Mouse (Mus musculus) neural tube, embryonic 11.5 days (tissue): Measurements from ENCODE around the gene Ppargc1a. TPM values are rescaled to one million over a fixed set of nuclear protein-coding genes. Genes with fewer than 3 reads are reported as not detected.
A peak's percentile ranks its signal among the peaks of the same experiment; 100 is the strongest.

Source experiments
- ATAC-seq: fragments of 200-750 bp; cut with Nextera tagmentation; 2 replicates; pipeline ENCODE4 v1.8.0; 2017; ENCODE audit warnings: moderate number of reproducible peaks, mild to moderate bottlenecking, moderate TSS enrichment, moderate library complexity; ENCODE audit not compliant: insufficient read depth, low FRiP score, low TSS enrichment
- DNase-seq: peaks from one replicate; pipeline ENCODE4 v3.0.0-alpha.2; 2015; ENCODE audit warnings: low spot score
- H3K27ac ChIP-seq: fragments of 300-500 bp; sonication (generic); 2 replicates; pipeline ENCODE4 v1.5.1; 2014; ENCODE audit warnings: low read depth, mild to moderate bottlenecking, low read length
- H3K27me3 ChIP-seq: fragments of 300-500 bp; sonication (generic); 2 replicates; pipeline ENCODE4 v1.6.1; 2014; ENCODE audit warnings: mild to moderate bottlenecking, low read length, mixed read lengths; ENCODE audit not compliant: control insufficient read depth, insufficient read depth
- H3K36me3 ChIP-seq: fragments of 300-500 bp; sonication (generic); 2 replicates; pipeline ENCODE4 v1.6.1; 2014; ENCODE audit warnings: mild to moderate bottlenecking, low read length, moderate library complexity, mixed read lengths; ENCODE audit not compliant: control insufficient read depth, insufficient read depth
- H3K4me1 ChIP-seq: fragments of 300-500 bp; sonication (generic); 2 replicates; pipeline ENCODE4 v1.6.1; 2014; ENCODE audit warnings: low read length, mixed read lengths; ENCODE audit not compliant: control insufficient read depth, insufficient read depth
- H3K4me2 ChIP-seq: fragments of 300-500 bp; sonication (generic); 2 replicates; pipeline ENCODE4 v1.6.1; 2014; ENCODE audit warnings: low read depth, mild to moderate bottlenecking, moderate library complexity
- H3K4me3 ChIP-seq: fragments of 300-500 bp; sonication (generic); 2 replicates; pipeline ENCODE4 v1.5.1; 2014; ENCODE audit warnings: low read depth, low read length
- H3K9ac ChIP-seq: fragments of 300-500 bp; sonication (generic); 2 replicates; pipeline ENCODE4 v1.6.1; 2014; ENCODE audit warnings: mild to moderate bottlenecking, low read length
- H3K9me3 ChIP-seq: fragments of 300-500 bp; sonication (generic); 2 replicates; pipeline ENCODE4 v1.6.1; 2016; ENCODE audit warnings: low read length; ENCODE audit not compliant: control insufficient read depth
- WGBS: fragments of 180-500 bp; shearing (Covaris S2); extraction: QIAGEN DNeasy Blood & Tissue Kit; methylation state at CpG from one replicate; pipeline ENCODE4 v1.1.7; 2014; 5-methylcytosine and 5-hydroxymethylcytosine counted together
- polyA plus RNA-seq: library from polyadenylated mRNA; unstranded; fragments of >200 nt; fragmentation: Nextera tagmentation; extraction: Ambion mirVana; gene quantifications from 2 replicates; pipeline ENCODE4 v1.2.1, GENCODE M21; 2014

Ppargc1a gene
- polyA plus RNA-seq, 1 experiment from 2014 or later: 3.1 TPM

DNA sequence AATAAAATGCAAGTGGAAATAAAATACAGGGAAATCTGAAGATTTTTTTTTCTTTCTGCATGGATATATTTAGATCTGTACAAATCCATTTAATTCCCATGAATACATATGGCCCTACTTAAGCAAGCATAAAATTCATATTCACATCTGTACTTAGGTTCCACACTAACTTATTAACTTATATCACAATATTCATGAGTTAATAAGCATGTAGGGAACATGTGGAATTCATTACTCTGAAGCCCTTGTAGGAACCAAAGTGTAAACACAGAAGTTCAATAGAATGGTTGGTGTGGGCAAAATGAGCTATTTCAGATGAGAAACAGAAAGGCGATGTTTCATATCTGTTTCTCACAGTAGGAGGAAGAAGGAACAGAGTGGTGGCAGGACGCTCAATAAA is 62.9 kb downstream of the Ppargc1a start:
- DNase-seq: no peak
- 73% methylated on average over 2 of the region's 2 CpGs for WGBS
- no peaks in the 10 kb centered on the region for H3K4me1 ChIP-seq
- no peak overlapping the region for H3K9ac ChIP-seq
- no peak overlapping the region for H3K4me3 ChIP-seq
- no peaks in the 10 kb centered on the region for H3K27me3 ChIP-seq
- ATAC-seq: no peak
- H3K27ac ChIP-seq: no peak overlapping the region
- H3K4me2 ChIP-seq: no peak overlapping the region
- H3K9me3 ChIP-seq: no peaks in the 10 kb centered on the region
- H3K36me3 ChIP-seq: no peaks in the 10 kb centered on the region

DNA sequence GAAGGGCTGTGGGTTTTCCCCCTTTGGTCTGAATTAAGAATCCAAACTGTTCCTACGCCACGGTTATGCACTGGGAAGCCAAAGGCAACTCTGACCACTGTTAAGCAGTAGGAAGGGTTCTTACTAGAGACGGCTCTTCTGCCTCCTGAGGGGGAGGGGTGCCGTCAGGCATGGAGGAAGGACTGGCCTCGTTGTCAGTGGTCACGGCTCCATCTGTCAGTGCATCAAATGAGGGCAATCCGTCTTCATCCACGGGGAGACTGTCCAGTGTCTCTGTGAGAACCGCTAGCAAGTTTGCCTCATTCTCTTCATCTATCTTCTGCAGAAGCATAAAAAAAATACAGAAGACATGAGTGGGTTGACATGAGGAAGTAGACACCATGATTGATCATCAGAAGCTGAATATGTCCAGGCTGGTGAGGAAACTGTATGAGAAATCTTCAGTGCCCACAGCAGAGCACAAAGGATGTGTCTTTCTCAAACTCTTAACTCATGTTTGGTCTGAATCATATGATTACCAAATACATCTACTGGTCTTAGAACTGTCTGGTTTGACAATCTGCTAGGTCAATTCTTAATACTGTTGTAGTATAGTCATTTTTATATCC is 69.5 kb downstream of the Ppargc1a start:
- Histone ChIP-seq H3K9ac (no peak overlapping the region), H3K27me3 (no peaks in the 10 kb centered on the region), H3K4me2 (no peak overlapping the region), H3K36me3 (no peaks in the 10 kb centered on the region), H3K9me3 (no peaks in the 10 kb centered on the region), H3K4me1 (peaks cover 3% of the 10 kb centered on the region), H3K27ac (no peak overlapping the region), H3K4me3 (no peak overlapping the region)
- DNase-seq (peak; percentile 21), ATAC-seq (no peak)
- WGBS: 33% methylated on average over 9 of the region's 9 CpGs

DNA sequence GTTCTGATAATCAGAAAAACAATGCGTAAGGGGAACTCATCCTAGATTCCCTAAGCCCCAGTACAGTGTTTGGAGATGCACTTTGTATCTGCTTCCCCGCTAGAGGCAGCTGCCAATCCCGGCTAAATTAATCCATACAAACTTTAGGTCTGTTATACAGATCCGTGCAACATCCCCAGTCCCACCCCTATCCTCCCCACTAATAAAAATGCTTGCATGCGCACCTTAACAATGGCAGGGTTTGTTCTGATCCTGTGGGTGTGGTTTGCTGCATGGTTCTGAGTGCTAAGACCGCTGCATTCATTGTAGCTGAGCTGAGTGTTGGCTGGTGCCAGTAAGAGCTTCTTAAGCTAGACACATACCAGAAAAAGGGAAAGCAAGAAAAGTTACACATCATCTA is 72.1 kb downstream of the Ppargc1a start:
- no peaks in the 10 kb centered on the region for H3K36me3 ChIP-seq
- H3K9me3 ChIP-seq: no peaks in the 10 kb centered on the region
- H3K27ac ChIP-seq: no peak overlapping the region
- DNase-seq (no peak), ATAC-seq (peak; percentile 74)
- peaks cover 3% of the 10 kb centered on the region for H3K4me1 ChIP-seq
- no peak overlapping the region for H3K4me2 ChIP-seq
- WGBS: 58% methylated on average over 6 of the region's 6 CpGs
- no peak overlapping the region for H3K4me3 ChIP-seq
- H3K27me3 ChIP-seq: no peaks in the 10 kb centered on the region
- no peak overlapping the region for H3K9ac ChIP-seq

DNA sequence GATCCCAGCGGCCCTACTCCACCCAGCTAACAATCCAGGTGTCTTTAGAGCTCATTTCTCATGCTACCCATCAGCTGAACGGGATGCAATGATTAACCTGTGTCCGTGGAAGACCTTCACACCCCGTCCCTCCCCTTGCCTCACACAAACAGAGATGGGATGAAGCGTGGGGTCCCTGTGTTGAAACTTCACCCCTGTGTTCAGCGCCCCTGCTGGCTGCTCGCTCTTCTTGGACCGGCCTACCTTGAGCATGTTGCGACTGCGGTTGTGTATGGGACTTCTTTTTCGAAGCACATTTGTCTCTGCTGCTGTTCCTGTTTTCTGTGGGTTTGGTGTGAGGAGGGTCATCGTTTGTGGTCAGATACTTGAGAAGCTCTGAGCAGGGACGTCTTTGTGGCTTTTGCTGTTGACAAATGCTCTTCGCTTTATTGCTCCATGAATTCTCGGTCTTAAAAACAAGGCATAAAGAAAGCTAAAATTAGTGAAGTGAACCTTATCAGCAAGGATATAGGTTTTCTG is 73.1 kb downstream of the Ppargc1a start:
- no peak overlapping the region for H3K9ac ChIP-seq
- H3K27me3 ChIP-seq: no peaks in the 10 kb centered on the region
- 66% methylated on average over 15 of the region's 15 CpGs for whole genome bisulfite sequencing
- H3K4me1 ChIP-seq: peaks cover 3% of the 10 kb centered on the region
- ATAC-seq (no peak), DNase-seq (no peak)
- H3K4me3 ChIP-seq: no peak overlapping the region
- H3K27ac ChIP-seq: no peak overlapping the region
- no peaks in the 10 kb centered on the region for H3K9me3 ChIP-seq
- no peak overlapping the region for H3K4me2 ChIP-seq
- H3K36me3 ChIP-seq: no peaks in the 10 kb centered on the region

DNA sequence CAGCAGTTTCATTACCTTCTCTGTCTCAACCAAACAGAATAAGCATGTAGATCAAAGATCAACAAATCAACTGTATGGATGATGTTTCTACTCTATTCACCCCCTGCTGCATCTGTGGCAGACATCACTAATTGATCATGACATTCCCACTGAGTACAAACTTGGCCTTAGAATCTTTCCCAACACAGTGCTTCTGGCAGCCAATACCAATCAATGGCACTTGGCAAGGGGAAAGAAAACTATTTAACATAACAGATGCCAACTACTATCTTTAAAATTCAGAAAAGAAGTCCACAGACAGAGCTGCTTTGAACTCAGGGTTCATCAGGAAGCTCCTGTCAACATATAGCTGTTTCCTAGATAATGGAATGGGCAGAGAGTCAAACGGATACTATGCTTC is 83.8 kb downstream of the Ppargc1a start:
- Histone ChIP-seq H3K36me3 (no peaks in the 10 kb centered on the region), H3K4me2 (no peak overlapping the region), H3K4me3 (no peak overlapping the region), H3K27ac (no peak overlapping the region), H3K4me1 (no peaks in the 10 kb centered on the region), H3K9ac (no peak overlapping the region), H3K9me3 (no peaks in the 10 kb centered on the region), H3K27me3 (no peaks in the 10 kb centered on the region)
- 67% methylated on average over 1 of the region's 1 CpGs for WGBS
- ATAC-seq (no peak), DNase-seq (no peak)

DNA sequence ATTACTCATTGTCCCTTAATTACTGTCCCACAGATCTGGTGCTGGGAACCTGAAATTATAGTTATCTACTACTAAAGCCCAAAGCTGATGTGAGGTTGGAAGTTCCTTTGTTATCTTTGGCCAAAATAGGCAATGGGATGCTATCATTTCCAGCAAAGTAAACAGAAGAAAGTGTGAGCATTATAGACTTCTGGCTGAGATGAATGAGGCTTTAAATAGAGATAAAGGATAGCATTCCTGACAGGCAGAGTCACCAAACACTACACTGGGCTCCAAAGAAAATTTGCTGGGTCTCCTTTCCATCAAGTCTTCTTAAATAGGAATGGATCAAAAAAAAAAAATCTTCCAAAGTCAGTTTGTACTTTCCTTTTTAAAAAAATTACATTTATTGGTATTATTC is 87.7 kb downstream of the Ppargc1a start:
- Histone ChIP-seq H3K36me3 (no peaks in the 10 kb centered on the region), H3K9me3 (no peaks in the 10 kb centered on the region), H3K9ac (no peak overlapping the region), H3K4me2 (no peak overlapping the region), H3K4me1 (no peaks in the 10 kb centered on the region; the same call in 1 of the 2 replicates), H3K27ac (no peak overlapping the region), H3K27me3 (no peaks in the 10 kb centered on the region), H3K4me3 (no peak overlapping the region)
- no peak for DNase-seq
- no peak for ATAC-seq

DNA sequence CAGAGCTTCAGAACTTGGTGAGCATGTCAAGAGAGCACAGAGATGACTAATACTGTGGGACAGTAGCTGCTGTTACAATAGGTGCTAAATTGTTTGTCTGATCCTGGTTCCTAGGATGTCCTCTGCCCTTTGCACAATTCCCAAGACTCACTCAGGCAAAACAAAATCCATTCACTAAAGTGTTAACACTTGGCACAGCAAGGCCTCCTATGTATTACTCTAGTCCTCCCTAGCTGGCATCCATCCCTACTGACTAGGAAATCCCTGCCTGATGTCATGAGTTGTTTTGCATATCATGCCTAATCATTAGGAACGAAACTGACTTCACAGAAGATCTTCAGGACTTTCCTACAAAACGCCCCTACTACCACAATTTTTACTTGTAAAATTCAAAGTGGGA is 88.1 kb downstream of the Ppargc1a start:
- Histone ChIP-seq H3K9ac (no peak overlapping the region), H3K27ac (no peak overlapping the region), H3K4me1 (no peaks in the 10 kb centered on the region; the same call in 1 of the 2 replicates), H3K4me3 (no peak overlapping the region), H3K27me3 (no peaks in the 10 kb centered on the region), H3K4me2 (no peak overlapping the region), H3K36me3 (no peaks in the 10 kb centered on the region), H3K9me3 (no peaks in the 10 kb centered on the region)
- WGBS: 70% methylated on average over 2 of the region's 2 CpGs
- DNase-seq (no peak), ATAC-seq (no peak)

DNA sequence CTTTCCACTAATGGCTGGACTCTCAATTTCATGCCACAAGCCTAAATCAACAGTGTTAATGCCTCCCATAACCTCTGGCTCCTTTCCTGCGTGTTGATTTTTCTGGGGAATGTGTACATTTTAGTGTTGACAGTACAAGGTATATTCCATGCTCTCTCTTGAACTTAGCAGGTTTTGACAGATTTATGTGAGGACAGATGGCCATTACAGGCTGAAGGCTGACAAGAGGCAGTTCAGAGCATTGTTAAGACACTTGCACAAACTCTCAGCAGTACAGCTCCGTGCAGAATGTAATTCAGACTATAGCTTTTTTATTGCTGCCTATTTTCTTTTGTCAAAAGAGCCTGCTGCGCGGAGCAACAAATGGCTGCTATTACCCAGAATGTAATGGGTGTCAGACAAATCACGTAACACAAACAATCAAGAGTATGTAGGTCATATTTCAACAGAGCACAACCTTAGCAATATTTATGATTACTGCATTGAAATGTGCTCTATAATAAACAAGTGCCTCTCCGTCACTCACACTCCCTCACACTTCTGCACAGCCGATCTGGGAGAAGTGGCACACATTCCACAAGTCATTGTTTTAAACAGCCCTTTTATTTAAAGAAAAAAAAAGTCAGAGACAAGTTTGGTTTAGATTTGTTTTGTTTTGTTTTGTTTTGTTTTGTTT is 89.1 kb downstream of the Ppargc1a start:
- Histone ChIP-seq H3K4me3 (no peak overlapping the region), H3K9ac (no peak overlapping the region), H3K4me2 (no peak overlapping the region), H3K9me3 (no peaks in the 10 kb centered on the region), H3K36me3 (no peaks in the 10 kb centered on the region), H3K4me1 (no peaks in the 10 kb centered on the region; the same call in 1 of the 2 replicates), H3K27ac (no peak overlapping the region), H3K27me3 (no peaks in the 10 kb centered on the region; the same call in 1 of the 2 replicates)
- DNase-seq (peak; percentile 36), ATAC-seq (peak; percentile 86)
- WGBS: 9% methylated on average over 7 of the region's 7 CpGs

DNA sequence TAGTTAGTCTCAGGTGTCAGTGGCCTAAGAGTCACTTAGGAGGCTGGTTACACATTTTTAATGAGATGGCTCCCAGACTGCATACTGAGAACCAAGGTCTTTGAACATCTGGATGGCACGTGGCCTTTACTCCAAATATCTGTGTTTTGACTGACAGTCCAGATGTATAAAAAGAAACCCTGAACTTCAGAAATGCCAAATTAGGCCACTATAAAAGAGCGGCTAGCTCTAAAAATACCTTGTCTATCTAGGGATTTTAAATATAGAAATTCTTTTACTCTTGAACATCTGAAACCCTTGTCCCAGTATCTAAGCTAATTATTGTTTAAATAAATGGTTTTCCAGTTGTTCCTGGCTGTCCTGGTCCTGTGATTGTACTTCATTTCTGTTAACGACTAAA is 90.4 kb downstream of the Ppargc1a start:
- Histone ChIP-seq H3K27ac (no peak overlapping the region), H3K36me3 (no peaks in the 10 kb centered on the region), H3K9ac (no peak overlapping the region), H3K4me3 (no peak overlapping the region), H3K4me2 (no peak overlapping the region), H3K27me3 (no peaks in the 10 kb centered on the region; the same call in 1 of the 2 replicates), H3K4me1 (no peaks in the 10 kb centered on the region; the same call in 1 of the 2 replicates), H3K9me3 (no peaks in the 10 kb centered on the region)
- DNase-seq: no peak
- 68% methylated on average over 3 of the region's 3 CpGs for WGBS
- ATAC-seq: no peak
